Mouse (Mus musculus) activated CD4-positive, CD25-positive, alpha-beta regulatory T cell, adult 4 months (primary cell): ENCODE results near the gene 4921511M17Rik. TPM values are rescaled to one million over a fixed set of nuclear protein-coding genes. Genes with fewer than 3 reads are reported as not detected.
"Not testable (repeated sequence)": the region's sequence is repeated elsewhere in the genome, so short reads cannot be mapped to it uniquely, and the experiment has no call there.

ENCODE experiments used
- ATAC-seq: one replicate; pipeline ENCODE4 v1.8.0; 2017
- polyA plus RNA-seq, 2 experiments: library from polyadenylated mRNA; unstranded; fragments of 100-300 nt; shearing (Covaris generic); gene quantifications; one replicate each; pipeline ENCODE4 v1.2.1; 2017

4921511M17Rik gene
- not detected for polyA plus RNA-seq

- ATAC-seq, result not testable (repeated sequence)
These were observed at the start of gene 4921511M17Rik for GRCm38 (mm10) chrX:154033727-154034126. 4921511M17Rik (minus strand) TSS chrX:154033827.

GRCm38 (mm10) chrX:154054939-154055338 is 21.3 kb upstream of the 4921511M17Rik start, which contains the start of gene Gm10057:
Gm10057 (minus strand) TSS chrX:154055039.
- not testable (repeated sequence) for ATAC-seq

GRCm38 (mm10) chrX:154012540-154012939 is 21.1 kb downstream of the 4921511M17Rik start, which contains the start of gene Samt1:
Samt1 (minus strand) TSS chrX:154012640.
- not testable (repeated sequence) for ATAC-seq

GRCm38 (mm10) chrX:153976914-153977313 is 56.7 kb downstream of the 4921511M17Rik start:
- not testable (repeated sequence) for ATAC-seq

GRCm38 (mm10) chrX:153976467-153976866 is 57.2 kb downstream of the 4921511M17Rik start:
- ATAC-seq, result not testable (repeated sequence)

GRCm38 (mm10) chrX:153974450-153974849 is 59.2 kb downstream of the 4921511M17Rik start:
- no peak for ATAC-seq

Other genes with a start within 250 kb of the 4921511M17Rik start
- gene Spin2c, start 201.6 kb downstream of the 4921511M17Rik start, polyA plus RNA-seq, result 10 to 100 TPM; 13.7 to 17.0 TPM
- not detected for gene Samt1, start 21.2 kb downstream of the 4921511M17Rik start, polyA plus RNA-seq
- gene Gm10057, start 21.2 kb upstream of the 4921511M17Rik start, polyA plus RNA-seq, result not detected
- not detected for gene Gm15140, start 86.9 kb upstream of the 4921511M17Rik start, polyA plus RNA-seq